Mouse (Mus musculus): ENCODE results near the gene Brat1.
"Not testable (repeated sequence)": the region's sequence is repeated elsewhere in the genome, so short reads cannot be mapped to it uniquely, and the experiment has no call there.

Gene Brat1

GRCm38 (mm10) chr5:140704378-140705251 is at the start of gene Brat1:
Brat1 (plus strand) TSS chr5:140705011.
- peak; percentile 100 for DNase-seq

GRCm38 (mm10) chr5:140659607-140660272 is 45.1 kb upstream of the Brat1 start:
- peak; percentile 56 for DNase-seq

- no peak for DNase-seq
Observed at GRCm38 (mm10) chr5:140660398-140660797, 44.4 kb upstream of the Brat1 start.

- DNase-seq = no peak
Observed at GRCm38 (mm10) chr5:140661427-140661826, 43.4 kb upstream of the Brat1 start.

GRCm38 (mm10) chr5:140661875-140662643 is 42.8 kb upstream of the Brat1 start:
- DNase-seq = no peak

- peak; percentile 34 for DNase-seq
Observed at GRCm38 (mm10) chr5:140662741-140663592, 41.8 kb upstream of the Brat1 start.

GRCm38 (mm10) chr5:140663621-140664180 is 41.1 kb upstream of the Brat1 start:
- peak; percentile 48 for DNase-seq

GRCm38 (mm10) chr5:140672115-140672514 is 32.7 kb upstream of the Brat1 start:
- DNase-seq = no peak

- DNase-seq = not testable (repeated sequence)
Observed at GRCm38 (mm10) chr5:140672603-140673002, 32.2 kb upstream of the Brat1 start.

- DNase-seq = no peak
Observed at GRCm38 (mm10) chr5:140674036-140674435, 30.8 kb upstream of the Brat1 start.

- no peak for DNase-seq
Observed at GRCm38 (mm10) chr5:140675079-140675478, 29.7 kb upstream of the Brat1 start.

GRCm38 (mm10) chr5:140675640-140676039 is 29.2 kb upstream of the Brat1 start:
- no peak for DNase-seq

GRCm38 (mm10) chr5:140677137-140677536 is 27.7 kb upstream of the Brat1 start:
- no peak for DNase-seq

GRCm38 (mm10) chr5:140680051-140680450 is 24.8 kb upstream of the Brat1 start:
- no peak for DNase-seq

- no peak for DNase-seq
Observed at GRCm38 (mm10) chr5:140680950-140681349, 23.9 kb upstream of the Brat1 start.

- DNase-seq = no peak
Observed at GRCm38 (mm10) chr5:140682113-140682512, 22.7 kb upstream of the Brat1 start.

GRCm38 (mm10) chr5:140684343-140685148 is 20.3 kb upstream of the Brat1 start:
- no peak for DNase-seq

- DNase-seq = no peak
Observed at GRCm38 (mm10) chr5:140688434-140688833, 16.4 kb upstream of the Brat1 start.

- no peak for DNase-seq
Observed at GRCm38 (mm10) chr5:140695987-140696386, 8.8 kb upstream of the Brat1 start.

- peak; percentile 45 for DNase-seq
Observed at GRCm38 (mm10) chr5:140699776-140700175, 5.0 kb upstream of the Brat1 start.

- DNase-seq = no peak
Observed at GRCm38 (mm10) chr5:140701661-140702060, 3.1 kb upstream of the Brat1 start.

All from cerebellum, adult 9-11 months (tissue).